Mouse (Mus musculus) ES-E14 (cell line): ENCODE data around the gene Srrm3.

Source experiments
- CHD2 ChIP-seq: IDR thresholded peaks from 2 replicates; pipeline ENCODE4 v1.6.1; 2014; ENCODE audit warnings: mild to moderate bottlenecking, low read depth, low read length, inconsistent platforms
- HCFC1 ChIP-seq: IDR thresholded peaks from 2 replicates; pipeline ENCODE4 v1.6.1; 2012; ENCODE audit warnings: low read length, inconsistent platforms, borderline replicate concordance; ENCODE audit not compliant: insufficient read depth
- MAFK ChIP-seq: IDR thresholded peaks from 2 replicates; pipeline ENCODE4 v1.6.1; 2014; ENCODE audit warnings: mild to moderate bottlenecking, low read depth, low read length, inconsistent platforms; ENCODE audit not compliant: insufficient read depth
- ZC3H11A ChIP-seq: IDR thresholded peaks from 2 replicates; pipeline ENCODE4 v1.6.1; 2012; ENCODE audit warnings: low read depth, mild to moderate bottlenecking, inconsistent platforms, low read length, borderline replicate concordance

GRCm38 (mm10) chr5:135800927-135801326 is 5.8 kb upstream of the Srrm3 start:
- TF ChIP-seq ZC3H11A (no peak), CHD2 (no peak), HCFC1 (no peak), MAFK (no peak)
